Mouse (Mus musculus): ENCODE data around the gene Kirrel. TPM values are rescaled to one million over a fixed set of nuclear protein-coding genes. Genes with fewer than 3 reads are reported as not detected.

Kirrel gene
- 5.0 and 5.7 TPM in 2 replicates for polyA plus RNA-seq (2015; fragmentation: Nextera tagmentation; extraction: Ambion mirVana)

GRCm38 (mm10) chr3:87174096-87174768 lies at the start of gene Kirrel:
Kirrel (minus strand) TSS chr3:87174747.
- 0% methylated on average over 45 of the region's 45 CpGs for WGBS
- H3K4me2 ChIP-seq (replicated peaks) = peak within 1 kb of the TSS; percentile 66

GRCm38 (mm10) chr3:87223636-87224035 lies 49.1 kb upstream of the Kirrel start:
- H3K4me1 ChIP-seq = no peaks in the 10 kb centered on the region
- H3K9ac ChIP-seq (replicated peaks) = no peak overlapping the region
- H3K9me3 ChIP-seq = no peaks in the 10 kb centered on the region
- 94% methylated on average over 4 of the region's 4 CpGs for WGBS
- ATAC-seq (replicated peaks) = no peak
- H3K27me3 ChIP-seq = no peaks in the 10 kb centered on the region
- no peak overlapping the region for H3K27ac ChIP-seq (replicated peaks)
- H3K4me2 ChIP-seq (replicated peaks) = no peak overlapping the region
- no peak overlapping the region for H3K4me3 ChIP-seq
- H3K36me3 ChIP-seq = no peaks in the 10 kb centered on the region

More at GRCm38 (mm10) chr3:87174096-87174768, at the start of gene Kirrel:
- ATAC-seq (replicated peaks) = peak; percentile 89
- H3K4me1 ChIP-seq = peaks cover 53% of the 10 kb centered on the region
- H3K4me3 ChIP-seq = peak within 1 kb of the TSS; percentile 85
- H3K36me3 ChIP-seq = no peaks in the 10 kb centered on the region
- no peaks in the 10 kb centered on the region for H3K9me3 ChIP-seq
- peak within 1 kb of the TSS; percentile 75 for H3K9ac ChIP-seq (replicated peaks)
- H3K27me3 ChIP-seq = 0 out of 2 replicates have a peak, but pooled peaks cover 4% of the 10 kb centered on the region
- peak within 1 kb of the TSS; percentile 76 for H3K27ac ChIP-seq (replicated peaks)

- Histone ChIP-seq H3K4me3 (no peak overlapping the region), H3K27ac (replicated peaks) (no peak overlapping the region), H3K9me3 (no peaks in the 10 kb centered on the region), H3K4me2 (replicated peaks) (no peak overlapping the region), H3K9ac (replicated peaks) (no peak overlapping the region), H3K27me3 (no peaks in the 10 kb centered on the region), H3K36me3 (no peaks in the 10 kb centered on the region), H3K4me1 (no peaks in the 10 kb centered on the region)
- no peak for ATAC-seq (replicated peaks)
- 71% methylated on average over 5 of the region's 5 CpGs for WGBS
These were observed 47.8 kb upstream of the Kirrel start for GRCm38 (mm10) chr3:87222346-87222745.

GRCm38 (mm10) chr3:87215176-87215575 lies 40.6 kb upstream of the Kirrel start:
- H3K9ac ChIP-seq (replicated peaks) = no peak overlapping the region
- no peak overlapping the region for H3K4me3 ChIP-seq
- H3K27ac ChIP-seq (replicated peaks) = no peak overlapping the region
- no peak for ATAC-seq (replicated peaks)
- no peaks in the 10 kb centered on the region for H3K36me3 ChIP-seq
- no peaks in the 10 kb centered on the region for H3K9me3 ChIP-seq
- no peaks in the 10 kb centered on the region for H3K27me3 ChIP-seq
- no peak overlapping the region for H3K4me2 ChIP-seq (replicated peaks)
- 81% methylated on average over 11 of the region's 11 CpGs for WGBS
- H3K4me1 ChIP-seq = no peaks in the 10 kb centered on the region

GRCm38 (mm10) chr3:87214221-87214864 lies 39.8 kb upstream of the Kirrel start:
- Histone ChIP-seq H3K27ac (replicated peaks) (no peak overlapping the region), H3K9me3 (no peaks in the 10 kb centered on the region), H3K4me3 (no peak overlapping the region), H3K4me2 (replicated peaks) (no peak overlapping the region), H3K27me3 (no peaks in the 10 kb centered on the region), H3K36me3 (no peaks in the 10 kb centered on the region), H3K9ac (replicated peaks) (no peak overlapping the region), H3K4me1 (no peaks in the 10 kb centered on the region)
- ATAC-seq (replicated peaks) = no peak
- WGBS = 88% methylated on average over 19 of the region's 19 CpGs

GRCm38 (mm10) chr3:87206336-87207075 lies 32.0 kb upstream of the Kirrel start:
- Histone ChIP-seq H3K36me3 (no peaks in the 10 kb centered on the region), H3K4me1 (no peaks in the 10 kb centered on the region), H3K9ac (replicated peaks) (no peak overlapping the region), H3K4me2 (replicated peaks) (no peak overlapping the region), H3K4me3 (no peak overlapping the region), H3K27ac (replicated peaks) (no peak overlapping the region), H3K27me3 (no peaks in the 10 kb centered on the region), H3K9me3 (no peaks in the 10 kb centered on the region)
- WGBS = 76% methylated on average over 5 of the region's 5 CpGs
- ATAC-seq (replicated peaks) = no peak

GRCm38 (mm10) chr3:87196637-87197036 lies 22.1 kb upstream of the Kirrel start:
- Histone ChIP-seq H3K4me3 (no peak overlapping the region), H3K27me3 (no peaks in the 10 kb centered on the region), H3K27ac (replicated peaks) (no peak overlapping the region), H3K9ac (replicated peaks) (no peak overlapping the region), H3K4me1 (no peaks in the 10 kb centered on the region), H3K36me3 (no peaks in the 10 kb centered on the region), H3K9me3 (no peaks in the 10 kb centered on the region), H3K4me2 (replicated peaks) (no peak overlapping the region)
- 41% methylated on average over 6 of the region's 6 CpGs for WGBS
- ATAC-seq (replicated peaks) = no peak

GRCm38 (mm10) chr3:87195041-87195440 lies 20.5 kb upstream of the Kirrel start:
- Histone ChIP-seq H3K9ac (replicated peaks) (no peak overlapping the region), H3K9me3 (no peaks in the 10 kb centered on the region), H3K36me3 (no peaks in the 10 kb centered on the region), H3K4me2 (replicated peaks) (no peak overlapping the region), H3K4me3 (no peak overlapping the region), H3K27ac (replicated peaks) (no peak overlapping the region), H3K27me3 (no peaks in the 10 kb centered on the region), H3K4me1 (no peaks in the 10 kb centered on the region)
- WGBS = 83% methylated on average over 4 of the region's 4 CpGs
- no peak for ATAC-seq (replicated peaks)

- H3K4me3 ChIP-seq = no peak overlapping the region
- H3K9ac ChIP-seq (replicated peaks) = no peak overlapping the region
- H3K9me3 ChIP-seq = no peaks in the 10 kb centered on the region
- H3K4me1 ChIP-seq = no peaks in the 10 kb centered on the region
- H3K4me2 ChIP-seq (replicated peaks) = no peak overlapping the region
- H3K27me3 ChIP-seq = no peaks in the 10 kb centered on the region
- no peak overlapping the region for H3K27ac ChIP-seq (replicated peaks)
- WGBS = 92% methylated on average over 2 of the region's 2 CpGs
- H3K36me3 ChIP-seq = no peaks in the 10 kb centered on the region
- ATAC-seq (replicated peaks) = no peak
These were observed 20.0 kb upstream of the Kirrel start for GRCm38 (mm10) chr3:87194591-87194990.

- no peaks in the 10 kb centered on the region for H3K4me1 ChIP-seq
- no peak overlapping the region for H3K4me3 ChIP-seq
- H3K9me3 ChIP-seq = no peaks in the 10 kb centered on the region
- H3K4me2 ChIP-seq (replicated peaks) = no peak overlapping the region
- H3K36me3 ChIP-seq = no peaks in the 10 kb centered on the region
- WGBS = 60% methylated on average over 1 of the region's 1 CpGs
- no peak for ATAC-seq (replicated peaks)
- H3K9ac ChIP-seq (replicated peaks) = no peak overlapping the region
- H3K27me3 ChIP-seq = no peaks in the 10 kb centered on the region
- H3K27ac ChIP-seq (replicated peaks) = no peak overlapping the region
These were observed 19.2 kb upstream of the Kirrel start for GRCm38 (mm10) chr3:87193756-87194155.

- 59% methylated on average over 6 of the region's 6 CpGs for WGBS
- ATAC-seq (replicated peaks) = no peak
- Histone ChIP-seq H3K4me3 (no peak overlapping the region), H3K4me2 (replicated peaks) (no peak overlapping the region), H3K27ac (replicated peaks) (no peak overlapping the region), H3K9me3 (no peaks in the 10 kb centered on the region), H3K27me3 (no peaks in the 10 kb centered on the region), H3K9ac (replicated peaks) (no peak overlapping the region), H3K4me1 (no peaks in the 10 kb centered on the region), H3K36me3 (no peaks in the 10 kb centered on the region)
These were observed 18.8 kb upstream of the Kirrel start for GRCm38 (mm10) chr3:87193352-87193751.

- no peak overlapping the region for H3K4me2 ChIP-seq (replicated peaks)
- H3K9me3 ChIP-seq = no peaks in the 10 kb centered on the region
- H3K4me3 ChIP-seq = no peak overlapping the region
- peaks cover 33% of the 10 kb centered on the region for H3K4me1 ChIP-seq
- WGBS = 79% methylated on average over 4 of the region's 4 CpGs
- H3K9ac ChIP-seq (replicated peaks) = no peak overlapping the region
- no peaks in the 10 kb centered on the region for H3K36me3 ChIP-seq
- H3K27me3 ChIP-seq = 0 out of 2 replicates have a peak, but pooled peaks cover 4% of the 10 kb centered on the region
- no peak overlapping the region for H3K27ac ChIP-seq (replicated peaks)
- ATAC-seq (replicated peaks) = no peak
These were observed 2.1 kb upstream of the Kirrel start for GRCm38 (mm10) chr3:87176687-87177086.
